Mouse (Mus musculus) bone marrow, adult 2 months (tissue): ENCODE results near the gene Ltbp4. TPM values are rescaled to one million over a fixed set of nuclear protein-coding genes. Genes with fewer than 3 reads are reported as not detected.

Source experiments
- H3K27ac ChIP-seq: fragments of 200-500 bp; 2 replicates; pipeline ENCODE4 v1.5.1; 2012; ENCODE audit warnings: low read depth, mild to moderate bottlenecking, control low read depth, inconsistent platforms, low read length; ENCODE audit not compliant: control insufficient read depth, poor library complexity, insufficient read depth
- H3K4me1 ChIP-seq: fragments of 200-500 bp; 2 replicates; pipeline ENCODE4 v1.6.1; 2011; ENCODE audit warnings: low read length; ENCODE audit not compliant: control insufficient read depth, insufficient read depth
- H3K4me3 ChIP-seq: fragments of 200-500 bp; replicated peaks from 2 replicates; pipeline ENCODE3; 2011; ENCODE audit warnings: mild to moderate bottlenecking, low read depth, low read length, control low read depth; ENCODE audit not compliant: control insufficient read depth
- CTCF ChIP-seq: fragments of 200-500 bp; IDR thresholded peaks from 2 replicates; pipeline ENCODE4 v1.5.1; 2011; ENCODE audit warnings: low read length, control low read depth; ENCODE audit not compliant: control insufficient read depth, insufficient read depth
- POLR2A ChIP-seq: fragments of 200-500 bp; IDR thresholded peaks from 2 replicates; pipeline ENCODE4 v1.6.1; 2011; ENCODE audit warnings: low read depth, mild to moderate bottlenecking, control low read depth, low read length, borderline replicate concordance; ENCODE audit not compliant: control insufficient read depth
- WGBS: fragments of 180-500 bp; shearing (Covaris S2); methylation state at CpG from one replicate; pipeline ENCODE4 v1.1.7; 2018; 5-methylcytosine and 5-hydroxymethylcytosine counted together
- polyA plus RNA-seq: library from polyadenylated mRNA; stranded (reverse); fragments of >200 nt; gene quantifications from 2 replicates; pipeline ENCODE4 v1.2.4, GENCODE M21; 2011; ENCODE audit warnings: low replicate concordance; ENCODE audit not compliant: missing spikeins, insufficient read depth, insufficient read length

Ltbp4 gene
- polyA plus RNA-seq, 1 experiment: 5.8 TPM

- Histone ChIP-seq H3K4me1 (no peaks in the 10 kb centered on the region; the same call in 1 of the 2 replicates), H3K27ac (no peak overlapping the region), H3K4me3 (no peak overlapping the region)
- TF ChIP-seq CTCF: 0 out of 2 replicates have a peak, but pooled peaks have one; percentile 7
- no peak for TF ChIP-seq POLR2A
- WGBS: 75% methylated on average over 9 of the region's 9 CpGs
These were observed 29.9 kb downstream of the Ltbp4 start for GRCm38 (mm10) chr7:27307551-27307950.

DNA sequence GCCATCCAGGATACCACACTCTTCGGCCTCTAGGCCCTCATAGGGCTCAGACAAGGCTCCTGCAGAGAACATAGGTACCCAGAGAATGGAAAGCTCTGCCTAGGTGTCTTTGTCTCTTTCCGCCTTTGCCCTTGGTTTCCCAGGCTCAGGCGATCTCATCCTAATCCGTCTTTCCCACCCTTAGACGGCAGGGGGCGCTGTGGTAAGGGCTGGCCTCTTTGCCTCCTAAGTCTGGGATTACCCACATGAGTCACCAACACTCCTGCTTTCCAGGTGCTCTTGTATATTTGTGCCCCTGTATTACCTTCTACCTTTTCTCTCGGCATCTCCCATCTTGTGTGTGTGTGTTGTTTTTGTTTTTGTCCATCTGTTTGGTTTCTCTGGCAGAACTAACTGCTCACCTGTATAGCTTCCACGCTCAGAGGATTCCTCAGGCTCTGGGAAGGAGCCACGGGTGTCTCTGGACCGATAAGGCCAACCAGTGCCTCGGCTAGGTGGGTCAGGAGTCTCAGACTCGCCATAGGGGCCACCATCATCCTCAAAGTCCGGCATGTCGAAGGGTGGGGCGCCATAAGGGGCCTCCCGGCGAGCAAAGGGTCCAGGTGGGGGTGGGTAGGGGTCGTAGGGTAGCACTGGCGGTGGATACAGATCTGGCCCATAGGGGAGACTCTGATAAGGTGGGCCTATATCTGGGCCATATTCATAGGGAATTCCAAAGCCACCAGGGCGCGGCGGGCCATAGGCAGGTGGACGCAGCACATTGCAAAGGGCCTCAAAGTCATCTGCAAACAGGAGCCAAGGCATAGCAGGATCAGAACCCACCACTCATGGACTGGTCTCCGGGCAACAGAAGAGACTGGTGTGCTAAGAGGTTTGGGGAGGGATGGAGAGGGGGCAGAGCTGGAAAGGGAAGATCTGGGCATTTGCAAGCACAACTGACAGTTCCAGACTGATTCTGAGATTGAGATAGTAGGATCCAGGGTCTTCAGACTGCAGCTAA is 31.0 kb downstream of the Ltbp4 start:
- H3K4me3 ChIP-seq: no peak overlapping the region
- H3K4me1 ChIP-seq: no peaks in the 10 kb centered on the region; the same call in 1 of the 2 replicates
- TF ChIP-seq POLR2A: no peak
- TF ChIP-seq CTCF: peak; percentile 64; the same call in 1 of the 2 replicates
- WGBS: 68% methylated on average over 24 of the region's 24 CpGs
- H3K27ac ChIP-seq: no peak overlapping the region

DNA sequence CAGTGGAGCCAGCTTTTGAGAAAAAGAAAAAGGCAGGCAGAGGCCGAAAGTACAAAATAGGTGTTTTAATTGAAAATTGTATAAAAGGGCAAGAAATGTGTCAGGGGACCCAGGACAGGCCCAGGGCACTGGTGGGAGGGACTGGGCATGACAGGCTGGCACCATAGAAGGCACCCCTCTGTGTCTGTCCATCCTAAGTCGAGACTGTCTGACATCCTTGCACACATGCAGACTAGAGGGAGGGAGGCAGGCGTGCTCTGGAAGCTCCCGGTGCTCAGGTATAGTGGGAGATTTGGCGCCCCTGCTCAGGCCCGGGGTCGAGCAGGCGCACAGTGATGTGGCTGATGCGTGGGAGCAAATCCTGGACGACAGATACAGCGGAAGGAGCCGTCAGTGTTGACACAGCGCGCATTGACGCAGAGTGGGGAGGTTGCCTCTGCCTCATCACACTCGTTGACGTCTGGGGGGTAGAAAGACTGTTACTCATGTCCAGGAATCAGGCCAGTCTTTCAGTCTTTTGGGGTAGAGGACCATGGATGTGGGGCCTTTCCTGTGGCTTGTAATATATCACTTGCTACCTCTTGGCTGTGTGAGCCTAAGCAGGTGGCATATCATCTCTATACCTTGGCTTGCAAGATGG is 32.3 kb downstream of the Ltbp4 start:
- 86% methylated on average over 17 of the region's 17 CpGs for WGBS
- H3K4me1 ChIP-seq: no peaks in the 10 kb centered on the region
- TF ChIP-seq CTCF (no peak), POLR2A (no peak)
- H3K4me3 ChIP-seq: no peak overlapping the region
- H3K27ac ChIP-seq: no peak overlapping the region

- 9% methylated on average over 11 of the region's 11 CpGs for WGBS
- Histone ChIP-seq H3K27ac (no peak overlapping the region), H3K4me3 (no peak overlapping the region), H3K4me1 (no peaks in the 10 kb centered on the region)
- TF ChIP-seq POLR2A: no peak
- peak; percentile 88 for TF ChIP-seq CTCF
These were observed 35.3 kb downstream of the Ltbp4 start for GRCm38 (mm10) chr7:27302172-27302571.

DNA sequence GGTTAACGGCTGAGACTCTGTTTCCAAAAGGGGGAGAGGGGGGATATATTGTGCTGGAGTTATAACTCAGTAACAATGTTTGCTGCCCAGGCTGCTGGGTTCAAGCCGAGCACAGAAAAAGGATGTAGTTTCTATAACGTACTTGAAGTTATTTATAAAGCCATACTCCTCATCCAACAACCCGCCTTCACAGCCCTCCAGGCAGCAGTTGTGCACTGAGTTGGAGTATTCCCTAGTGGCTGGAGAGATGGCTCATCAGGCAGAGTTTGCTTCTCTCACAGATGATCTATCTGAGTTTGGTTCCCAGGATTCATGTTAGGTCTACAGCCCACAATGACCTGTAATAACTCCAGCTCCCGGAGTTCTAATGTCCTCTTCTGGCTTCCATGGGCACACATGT is 36.7 kb downstream of the Ltbp4 start:
- 59% methylated on average over 5 of the region's 5 CpGs for WGBS
- Histone ChIP-seq H3K4me3 (no peak overlapping the region), H3K27ac (no peak overlapping the region), H3K4me1 (no peaks in the 10 kb centered on the region)
- TF ChIP-seq POLR2A (no peak), CTCF (no peak)

DNA sequence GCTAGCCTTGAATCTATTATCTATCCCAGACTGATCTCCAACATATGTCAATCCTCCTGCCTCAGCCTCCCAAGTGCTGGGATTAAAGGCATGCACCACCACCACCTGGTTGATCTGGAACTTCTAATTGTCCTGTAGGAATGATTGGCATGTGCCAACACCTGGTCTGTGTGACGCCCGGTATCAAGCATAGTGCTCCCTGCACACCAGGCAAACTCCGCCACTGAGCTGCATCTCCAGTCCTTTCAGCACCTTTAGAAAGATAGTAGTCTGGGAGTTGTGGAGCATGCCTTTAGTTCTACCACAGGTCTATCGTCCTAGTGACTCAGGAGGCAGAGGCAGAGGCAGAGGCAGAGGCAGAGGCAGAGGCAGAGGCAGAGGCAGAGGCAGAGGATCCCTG is 37.1 kb downstream of the Ltbp4 start:
- Histone ChIP-seq H3K4me1 (no peaks in the 10 kb centered on the region), H3K4me3 (no peak overlapping the region), H3K27ac (no peak overlapping the region)
- TF ChIP-seq CTCF (no peak), POLR2A (no peak)
- WGBS: 73% methylated on average over 4 of the region's 4 CpGs

GRCm38 (mm10) chr7:27298816-27299215 is 38.7 kb downstream of the Ltbp4 start:
- 85% methylated on average over 6 of the region's 6 CpGs for WGBS
- Histone ChIP-seq H3K4me3 (no peak overlapping the region), H3K27ac (no peak overlapping the region), H3K4me1 (no peaks in the 10 kb centered on the region)
- TF ChIP-seq CTCF (no peak), POLR2A (no peak)

GRCm38 (mm10) chr7:27298033-27298610 is 39.4 kb downstream of the Ltbp4 start:
- no peak for TF ChIP-seq POLR2A
- TF ChIP-seq CTCF: no peak
- Histone ChIP-seq H3K4me3 (no peak overlapping the region), H3K4me1 (no peaks in the 10 kb centered on the region), H3K27ac (no peak overlapping the region)
- WGBS: 83% methylated on average over 16 of the region's 16 CpGs
